Mouse (Mus musculus) E14TG2a.4 (cell line): ENCODE data around the gene Ntsr1.

Experiments used
- H3K27me3 ChIP-seq: 2 replicates; pipeline ENCODE4 v1.6.1; 2014; ENCODE audit warnings: low read length, control low read depth; ENCODE audit not compliant: insufficient read depth
- H3K36me3 ChIP-seq: 2 replicates; pipeline ENCODE4 v1.6.1; 2014; ENCODE audit warnings: low read length, control low read depth; ENCODE audit not compliant: insufficient read depth
- H3K4me1 ChIP-seq: replicated peaks from 2 replicates; pipeline ENCODE4 v1.6.1; 2014; ENCODE audit warnings: low read depth, low read length, control low read depth
- H3K4me3 ChIP-seq: replicated peaks from 2 replicates; pipeline ENCODE4 v1.5.1; 2014; ENCODE audit warnings: mild to moderate bottlenecking, low read length
- H3K9me3 ChIP-seq: 2 replicates; pipeline ENCODE4 v1.6.1; 2014; ENCODE audit warnings: low read length, control low read depth
- CTCF ChIP-seq: conservative IDR thresholded peaks from 2 replicates; pipeline ENCODE4 v1.5.1; 2014; ENCODE audit warnings: low read length
- NANOG ChIP-seq: IDR thresholded peaks from 2 replicates; pipeline ENCODE4 v1.6.1; 2014; ENCODE audit warnings: borderline replicate concordance, low read length, mixed read lengths
- POU5F1 ChIP-seq: IDR thresholded peaks from 2 replicates; pipeline ENCODE4 v1.6.1; 2014; ENCODE audit warnings: low read length, borderline replicate concordance

The Ntsr1 gene

GRCm38 (mm10) chr2:180488210-180488751, 11.5 kb upstream of the Ntsr1 start:
- Histone ChIP-seq H3K4me1 (peaks cover 30% of the 10 kb centered on the region), H3K27me3 (peaks cover 87% of the 10 kb centered on the region), H3K4me3 (peak overlapping the region; percentile 37), H3K9me3 (no peaks in the 10 kb centered on the region), H3K36me3 (no peaks in the 10 kb centered on the region)
- no peak for TF ChIP-seq CTCF
- TF ChIP-seq POU5F1 = peak; percentile 47; the same call in 1 of the 2 replicates
- TF ChIP-seq NANOG = no peak

DNA sequence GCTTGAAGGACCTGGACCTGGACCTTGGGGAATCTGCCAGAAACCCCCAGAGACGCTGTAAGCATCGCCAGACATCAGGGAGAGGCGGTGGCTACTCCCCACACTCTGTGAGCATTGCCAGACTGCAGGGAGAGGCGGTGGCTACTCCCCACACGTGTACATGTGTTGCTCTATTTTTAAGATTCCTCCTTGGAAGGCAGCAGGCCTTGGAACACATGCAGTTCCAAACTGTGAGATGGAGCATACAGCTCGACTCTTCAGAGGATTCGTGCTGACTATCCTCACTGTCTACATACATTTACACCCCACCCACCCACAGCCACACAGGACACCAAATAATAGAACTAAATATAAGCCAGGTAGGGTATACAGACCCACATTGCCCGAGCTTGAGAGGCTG, 3.9 kb upstream of the Ntsr1 start:
- Histone ChIP-seq H3K27me3 (peaks cover 89% of the 10 kb centered on the region), H3K36me3 (no peaks in the 10 kb centered on the region), H3K4me3 (no peak overlapping the region), H3K4me1 (peaks cover 24% of the 10 kb centered on the region), H3K9me3 (no peaks in the 10 kb centered on the region)
- TF ChIP-seq POU5F1 (no peak), CTCF (no peak), NANOG (no peak)

DNA sequence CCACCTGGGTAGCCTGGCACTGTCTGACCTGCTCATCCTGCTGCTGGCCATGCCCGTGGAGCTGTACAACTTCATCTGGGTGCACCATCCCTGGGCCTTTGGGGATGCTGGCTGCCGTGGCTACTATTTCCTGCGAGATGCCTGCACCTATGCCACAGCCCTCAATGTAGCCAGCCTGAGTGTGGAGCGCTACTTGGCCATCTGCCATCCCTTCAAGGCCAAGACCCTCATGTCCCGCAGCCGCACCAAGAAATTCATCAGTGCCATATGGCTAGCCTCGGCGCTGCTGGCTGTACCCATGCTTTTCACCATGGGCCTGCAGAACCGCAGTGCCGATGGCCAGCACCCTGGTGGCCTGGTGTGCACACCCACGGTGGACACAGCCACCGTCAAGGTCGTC, 950 bp downstream of the Ntsr1 start:
- no peak for TF ChIP-seq CTCF
- TF ChIP-seq NANOG = no peak
- TF ChIP-seq POU5F1 = no peak
- H3K27me3 ChIP-seq = peaks cover 83% of the 10 kb centered on the region
- H3K36me3 ChIP-seq = no peaks in the 10 kb centered on the region
- no peaks in the 10 kb centered on the region for H3K9me3 ChIP-seq
- H3K4me3 ChIP-seq = no peak overlapping the region
- H3K4me1 ChIP-seq = peaks cover 31% of the 10 kb centered on the region

DNA sequence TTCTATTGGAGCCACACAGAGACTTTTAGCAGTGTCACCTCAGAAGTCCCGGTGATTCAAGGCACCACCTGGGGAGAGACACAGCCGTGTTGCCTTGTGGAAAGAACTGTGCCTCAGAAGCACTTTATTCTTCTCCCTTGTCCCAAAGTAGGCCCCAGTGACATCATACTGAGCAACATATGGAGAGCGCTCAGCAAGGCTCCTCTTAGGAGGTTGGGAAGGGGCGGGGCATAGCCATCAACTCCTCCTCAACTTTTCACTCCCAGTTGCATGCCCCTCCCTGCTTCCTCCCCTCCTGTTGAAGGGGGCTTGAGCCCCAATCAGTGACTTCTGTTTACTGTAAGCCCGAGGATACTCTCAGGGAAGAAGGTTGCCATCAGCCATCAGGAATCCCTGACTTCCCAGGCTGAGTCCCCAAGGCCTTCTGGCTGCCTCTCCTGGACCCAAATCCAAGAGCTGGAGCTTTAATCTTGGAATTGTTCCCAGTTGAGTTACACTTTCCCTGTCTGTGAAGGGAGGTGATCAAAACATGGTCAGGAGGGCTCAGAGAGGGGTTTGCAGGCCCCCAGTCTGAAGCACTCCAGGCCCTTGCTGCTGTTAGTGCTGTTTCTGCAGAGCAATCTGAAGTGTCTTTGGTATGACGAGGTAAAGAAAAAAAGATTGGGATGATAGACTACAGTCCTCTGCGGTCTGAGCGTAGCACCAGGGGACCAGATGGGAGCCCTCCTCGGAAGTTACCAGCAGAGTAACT, 1.6 kb downstream of the Ntsr1 start:
- Histone ChIP-seq H3K36me3 (no peaks in the 10 kb centered on the region), H3K9me3 (no peaks in the 10 kb centered on the region), H3K4me1 (peaks cover 31% of the 10 kb centered on the region), H3K4me3 (no peak overlapping the region), H3K27me3 (peaks cover 85% of the 10 kb centered on the region)
- no peak for TF ChIP-seq POU5F1
- TF ChIP-seq NANOG = no peak
- no peak for TF ChIP-seq CTCF

DNA sequence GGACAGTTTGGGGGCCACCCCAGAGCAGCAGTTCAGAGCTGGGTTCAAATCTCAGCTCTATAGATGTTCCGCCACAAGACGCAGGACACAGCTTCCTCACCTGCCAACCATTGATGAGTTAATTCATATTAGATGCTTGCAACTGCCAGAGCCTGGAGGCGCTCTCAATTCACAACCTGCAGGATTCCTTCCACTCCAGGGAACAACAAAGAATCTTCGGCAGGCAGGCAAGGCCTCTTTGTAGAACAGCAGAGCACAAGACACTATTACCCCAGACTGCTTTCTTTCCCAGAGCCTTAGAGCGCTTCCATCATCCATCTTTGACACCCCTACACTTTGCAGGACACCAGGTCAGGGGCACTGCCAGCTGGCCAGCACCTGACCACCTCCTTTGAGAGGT, 6.5 kb downstream of the Ntsr1 start:
- Histone ChIP-seq H3K27me3 (peaks cover 67% of the 10 kb centered on the region), H3K4me3 (no peak overlapping the region), H3K4me1 (peaks cover 3% of the 10 kb centered on the region; the same call in 1 of the 2 replicates), H3K9me3 (no peaks in the 10 kb centered on the region), H3K36me3 (no peaks in the 10 kb centered on the region)
- TF ChIP-seq NANOG (no peak), POU5F1 (no peak), CTCF (no peak)

DNA sequence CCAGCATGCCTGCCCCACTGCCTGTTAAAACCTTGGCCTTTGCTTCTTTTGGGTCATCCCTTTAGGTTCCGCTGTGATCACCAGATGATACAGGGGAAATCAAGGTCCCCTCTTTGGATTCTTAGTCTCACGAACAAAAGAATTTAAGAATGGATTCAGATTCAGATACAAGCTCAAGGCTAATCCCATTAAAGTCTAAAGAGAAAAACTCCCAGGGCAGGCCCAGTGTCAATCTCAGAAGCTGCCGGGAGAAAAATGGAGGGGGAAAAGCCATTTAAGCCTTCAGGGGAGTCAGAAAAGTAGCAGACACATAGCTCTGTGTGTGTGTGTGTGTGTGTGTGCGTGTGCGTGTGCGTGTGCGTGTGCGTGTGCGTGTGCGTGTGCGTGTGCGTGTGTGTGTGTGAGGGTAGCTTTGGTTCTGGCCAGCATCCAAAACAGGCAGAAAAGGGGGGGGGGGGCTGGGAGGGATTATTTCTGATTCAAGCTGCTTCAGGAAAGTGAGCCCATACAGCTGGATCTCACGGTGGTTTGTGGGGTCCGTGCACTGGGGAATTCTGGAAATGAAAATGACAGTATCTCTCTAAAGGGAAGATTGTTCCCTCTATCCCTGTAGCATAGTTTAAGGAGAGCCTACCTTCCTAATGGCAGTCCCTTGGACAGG, 8.8 kb downstream of the Ntsr1 start:
- Histone ChIP-seq H3K27me3 (peaks cover 68% of the 10 kb centered on the region), H3K4me3 (no peak overlapping the region), H3K36me3 (no peaks in the 10 kb centered on the region), H3K4me1 (peaks cover 3% of the 10 kb centered on the region), H3K9me3 (no peaks in the 10 kb centered on the region)
- TF ChIP-seq NANOG (no peak), POU5F1 (no peak), CTCF (no peak)

DNA sequence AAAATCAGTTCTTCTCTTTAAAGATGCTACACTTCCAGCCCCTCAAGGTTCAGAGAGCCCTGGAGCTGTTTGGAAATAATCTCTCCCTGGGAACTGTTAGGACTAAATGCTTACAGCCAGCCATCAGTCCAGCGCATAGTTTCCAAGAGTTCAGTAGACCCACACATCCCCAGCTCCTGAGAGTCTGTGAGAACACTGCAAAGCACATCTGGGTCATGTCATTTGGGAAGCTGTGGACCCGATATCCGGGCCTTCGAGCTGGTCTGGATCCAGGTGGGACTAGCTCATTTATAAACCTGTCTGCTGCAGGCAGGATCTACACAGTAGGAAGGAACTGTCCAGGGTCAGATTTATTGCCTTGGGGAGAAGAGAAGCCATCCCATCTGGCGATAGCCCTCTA, 11.1 kb downstream of the Ntsr1 start:
- Histone ChIP-seq H3K36me3 (no peaks in the 10 kb centered on the region), H3K27me3 (peaks cover 72% of the 10 kb centered on the region), H3K9me3 (no peaks in the 10 kb centered on the region), H3K4me1 (peaks cover 15% of the 10 kb centered on the region), H3K4me3 (no peak overlapping the region)
- TF ChIP-seq NANOG = no peak
- no peak for TF ChIP-seq CTCF
- no peak for TF ChIP-seq POU5F1

DNA sequence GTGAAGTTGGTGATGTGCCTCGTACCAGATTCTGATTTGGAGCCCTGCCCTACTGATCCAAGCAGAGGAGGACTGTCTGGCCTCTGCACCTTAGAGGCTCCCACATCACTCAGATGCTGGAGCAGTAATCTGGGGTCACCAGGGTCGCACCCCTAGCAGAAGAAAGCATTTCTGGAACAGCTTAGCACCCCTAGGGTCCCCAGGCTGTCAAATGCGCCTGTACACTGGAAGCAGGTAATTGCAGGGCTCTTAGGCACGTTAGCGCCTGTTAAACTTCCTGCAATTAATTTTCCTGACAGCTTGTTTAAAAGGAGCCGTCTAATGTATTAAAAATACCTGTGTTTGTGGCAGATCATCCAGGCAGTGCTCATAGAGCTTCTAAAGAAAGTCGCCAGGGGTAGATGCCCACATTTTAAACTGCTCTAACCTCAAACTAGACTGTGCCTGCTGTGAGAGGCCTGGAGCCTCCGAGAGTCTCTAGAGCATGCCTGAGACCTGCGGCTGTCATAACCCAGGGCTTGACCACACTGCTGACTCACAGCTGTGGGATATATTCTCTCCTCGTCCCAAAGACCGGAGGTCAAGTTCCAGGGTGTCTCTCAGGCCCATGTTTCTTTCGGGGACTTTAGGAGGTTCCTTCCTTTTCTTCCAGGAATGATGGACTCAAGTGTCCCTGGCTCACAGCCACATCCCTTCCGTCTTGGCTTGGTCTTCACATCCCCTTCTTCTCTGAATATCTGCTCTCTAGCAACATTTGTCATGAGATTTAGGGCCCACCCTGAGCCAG, 12.3 kb downstream of the Ntsr1 start:
- no peak for TF ChIP-seq NANOG
- TF ChIP-seq CTCF = no peak
- TF ChIP-seq POU5F1 = no peak
- Histone ChIP-seq H3K4me3 (no peak overlapping the region), H3K36me3 (no peaks in the 10 kb centered on the region)

More for the DNA sequence above, 12.3 kb downstream of the Ntsr1 start:
- no peaks in the 10 kb centered on the region for H3K9me3 ChIP-seq
- H3K27me3 ChIP-seq = peaks cover 73% of the 10 kb centered on the region
- H3K4me1 ChIP-seq = peaks cover 15% of the 10 kb centered on the region
